Mouse (Mus musculus) G1E (cell line): Measurements from ENCODE around the gene Lrrfip1.

Experiments
- CTCF ChIP-seq: IDR thresholded peaks from 2 replicates; pipeline ENCODE4 v1.5.1; 2012; ENCODE audit warnings: low read depth, low read length, inconsistent platforms, mixed read lengths
- GATA1 ChIP-seq: IDR thresholded peaks from 2 replicates; pipeline ENCODE4 v1.6.1; 2012; ENCODE audit warnings: borderline replicate concordance, low read length, inconsistent platforms, mixed read lengths
- TAL1 ChIP-seq: conservative IDR thresholded peaks from 2 replicates; pipeline ENCODE4 v1.6.1; 2012; ENCODE audit warnings: low read depth, low read length, inconsistent platforms, mixed read lengths

GRCm38 (mm10) chr1:91064903-91065525 is 66.5 kb downstream of the Lrrfip1 start:
- no peak for TF ChIP-seq CTCF
- no peak for TF ChIP-seq TAL1
- no peak for TF ChIP-seq GATA1
